Mouse (Mus musculus): ENCODE results near the gene Tma16.

DNA sequence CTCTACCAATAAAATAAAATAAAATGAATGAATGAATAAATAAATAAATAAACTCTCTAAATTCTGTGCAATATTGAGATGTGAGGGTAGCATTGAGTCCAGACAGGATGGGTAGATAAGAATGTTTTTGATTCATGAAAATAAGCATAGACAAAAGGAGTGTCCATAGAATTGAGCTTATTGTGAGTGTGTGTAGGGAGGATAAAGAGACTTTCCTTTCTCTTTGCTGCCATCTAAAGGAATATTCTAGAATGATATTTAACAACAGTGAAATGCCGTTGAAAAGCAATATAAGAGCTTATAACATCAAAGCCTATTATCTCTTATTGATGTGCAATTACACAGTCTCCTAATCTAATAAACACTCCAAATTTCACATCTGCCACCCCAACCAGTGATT lies 45.2 kb downstream of the Tma16 start:
- TF ChIP-seq CTCF (IDR thresholded peaks at IDR 0.05; ENCODE audit: low read depth), result no peak
- TF ChIP-seq EP300 (IDR thresholded peaks at IDR 0.05; ENCODE audit: low read depth), result no peak

Measured in liver, embryonic 14.5 days (tissue).